Mouse (Mus musculus) kidney, postnatal 14 days (tissue): ENCODE results near the gene Vav3.
"Not testable (repeated sequence)": the region's sequence is repeated elsewhere in the genome, so short reads cannot be mapped to it uniquely, and the experiment has no call there.

Experiments used
- DNase-seq: peaks from one replicate; pipeline ENCODE4 v3.0.0; 2022; ENCODE audit warnings: mixed read lengths

Gene Vav3

GRCm38 (mm10) chr3:109446903-109447302, 106.5 kb downstream of the Vav3 start:
- no peak for DNase-seq

GRCm38 (mm10) chr3:109448249-109448648, 107.8 kb downstream of the Vav3 start:
- DNase-seq: not testable (repeated sequence)

GRCm38 (mm10) chr3:109451966-109452365, 111.5 kb downstream of the Vav3 start:
- DNase-seq: peak; percentile 16

GRCm38 (mm10) chr3:109454633-109455032, 114.2 kb downstream of the Vav3 start:
- DNase-seq: no peak

GRCm38 (mm10) chr3:109456340-109456739, 115.9 kb downstream of the Vav3 start:
- no peak for DNase-seq

- no peak for DNase-seq
Observed at GRCm38 (mm10) chr3:109463684-109464083, 123.2 kb downstream of the Vav3 start.

- DNase-seq: no peak
Observed at GRCm38 (mm10) chr3:109464600-109464999, 124.1 kb downstream of the Vav3 start.

- DNase-seq: no peak
Observed at GRCm38 (mm10) chr3:109466541-109466940, 126.1 kb downstream of the Vav3 start.

- peak; percentile 44 for DNase-seq
Observed at GRCm38 (mm10) chr3:109467288-109467687, 126.8 kb downstream of the Vav3 start.

- peak; percentile 49 for DNase-seq
Observed at GRCm38 (mm10) chr3:109469465-109469864, 129.0 kb downstream of the Vav3 start.

- no peak for DNase-seq
Observed at GRCm38 (mm10) chr3:109470651-109471255, 130.3 kb downstream of the Vav3 start.

- DNase-seq: no peak
Observed at GRCm38 (mm10) chr3:109476521-109476920, 136.1 kb downstream of the Vav3 start.

- DNase-seq: no peak
Observed at GRCm38 (mm10) chr3:109478297-109478696, 137.8 kb downstream of the Vav3 start.

- DNase-seq: peak; percentile 38
Observed at GRCm38 (mm10) chr3:109480625-109481024, 140.2 kb downstream of the Vav3 start.

- DNase-seq: no peak
Observed at GRCm38 (mm10) chr3:109486786-109487185, 146.3 kb downstream of the Vav3 start.

GRCm38 (mm10) chr3:109487823-109488222, 147.4 kb downstream of the Vav3 start:
- DNase-seq: no peak

- DNase-seq: no peak
Observed at GRCm38 (mm10) chr3:109488750-109489171, 148.3 kb downstream of the Vav3 start.

- no peak for DNase-seq
Observed at GRCm38 (mm10) chr3:109490561-109491296, 150.3 kb downstream of the Vav3 start.

- peak; percentile 84 for DNase-seq
Observed at GRCm38 (mm10) chr3:109491568-109491967, 151.1 kb downstream of the Vav3 start.

GRCm38 (mm10) chr3:109496461-109496860, 156.0 kb downstream of the Vav3 start:
- DNase-seq: no peak

GRCm38 (mm10) chr3:109497074-109497473, 156.6 kb downstream of the Vav3 start:
- DNase-seq: no peak

- DNase-seq: no peak
Observed at GRCm38 (mm10) chr3:109499861-109500456, 159.5 kb downstream of the Vav3 start.

- no peak for DNase-seq
Observed at GRCm38 (mm10) chr3:109509784-109510183, 169.3 kb downstream of the Vav3 start.

- no peak for DNase-seq
Observed at GRCm38 (mm10) chr3:109511849-109512248, 171.4 kb downstream of the Vav3 start.
